Mouse (Mus musculus) embryonic facial prominence, embryonic 14.5 days (tissue): ENCODE results near the gene Pde4dip. TPM values are rescaled to one million over a fixed set of nuclear protein-coding genes. Genes with fewer than 3 reads are reported as not detected.

Experiments
- ATAC-seq: fragments of 200-750 bp; cut with Nextera tagmentation; 2 replicates; pipeline ENCODE4 v1.8.0; 2017; ENCODE audit warnings: low read depth, moderate number of reproducible peaks, moderate TSS enrichment
- DNase-seq: peaks from one replicate; pipeline ENCODE4 v3.0.0-alpha.2; 2015; ENCODE audit warnings: low spot score
- H3K27ac ChIP-seq: fragments of 300-500 bp; sonication (generic); replicated peaks from 2 replicates; pipeline ENCODE4 v1.5.1; 2014; ENCODE audit warnings: low read depth, mild to moderate bottlenecking, low read length, moderate library complexity
- H3K27me3 ChIP-seq: fragments of 300-500 bp; sonication (generic); replicated peaks from 2 replicates; pipeline ENCODE4 v1.6.1; 2014; ENCODE audit warnings: low read length; ENCODE audit not compliant: control insufficient read depth, insufficient read depth
- H3K36me3 ChIP-seq: fragments of 300-500 bp; sonication (generic); 2 replicates; pipeline ENCODE4 v1.6.1; 2014; ENCODE audit warnings: low read length, mixed read lengths; ENCODE audit not compliant: control insufficient read depth, insufficient read depth
- H3K4me1 ChIP-seq: fragments of 300-500 bp; sonication (generic); 2 replicates; pipeline ENCODE4 v1.6.1; 2014; ENCODE audit warnings: antibody characterized with exemption, low read length; ENCODE audit not compliant: control insufficient read depth, insufficient read depth
- H3K4me2 ChIP-seq: fragments of 300-500 bp; sonication (generic); 2 replicates; pipeline ENCODE4 v1.6.1; 2014; ENCODE audit warnings: low read depth, mild to moderate bottlenecking, low read length, moderate library complexity, mixed read lengths
- H3K4me3 ChIP-seq: fragments of 300-500 bp; sonication (generic); 2 replicates; pipeline ENCODE4 v1.5.1; 2014; ENCODE audit warnings: low read depth, mild to moderate bottlenecking, low read length
- H3K9ac ChIP-seq: fragments of 300-500 bp; sonication (generic); 2 replicates; pipeline ENCODE4 v1.6.1; 2014; ENCODE audit warnings: low read depth, mild to moderate bottlenecking, low read length, moderate library complexity, mixed read lengths
- H3K9me3 ChIP-seq: fragments of 300-500 bp; sonication (generic); 2 replicates; pipeline ENCODE4 v1.6.1; 2016; ENCODE audit warnings: low read length; ENCODE audit not compliant: control insufficient read depth
- WGBS: fragments of 180-500 bp; shearing (Covaris S2); extraction: QIAGEN DNeasy Blood & Tissue Kit; methylation state at CpG from one replicate; pipeline ENCODE4 v1.1.7; 2014; 5-methylcytosine and 5-hydroxymethylcytosine counted together
- polyA plus RNA-seq: library from polyadenylated mRNA; unstranded; fragments of >200 nt; fragmentation: Nextera tagmentation; extraction: Ambion mirVana; gene quantifications from 2 replicates; pipeline ENCODE4 v1.2.1, GENCODE M21; 2014

Pde4dip gene
- polyA plus RNA-seq, 1 experiment from 2014 or later = 64.6 TPM

- 42% methylated on average over 6 of the region's 6 CpGs for WGBS
- H3K27me3 ChIP-seq = no peaks in the 10 kb centered on the region
- no peak overlapping the region for H3K4me2 ChIP-seq
- H3K9me3 ChIP-seq = no peaks in the 10 kb centered on the region
- DNase-seq = no peak
- H3K4me3 ChIP-seq = no peak overlapping the region
- no peak overlapping the region for H3K9ac ChIP-seq
- no peaks in the 10 kb centered on the region for H3K36me3 ChIP-seq
- no peak for ATAC-seq
- H3K27ac ChIP-seq = no peak overlapping the region
- no peaks in the 10 kb centered on the region for H3K4me1 ChIP-seq
These were observed 91.1 kb downstream of the Pde4dip start for GRCm38 (mm10) chr3:97797371-97797770.

GRCm38 (mm10) chr3:97793995-97794394 lies 94.5 kb downstream of the Pde4dip start:
- no peaks in the 10 kb centered on the region for H3K9me3 ChIP-seq
- no peak overlapping the region for H3K4me2 ChIP-seq
- ATAC-seq = no peak
- H3K9ac ChIP-seq = no peak overlapping the region
- H3K27ac ChIP-seq = no peak overlapping the region
- no peak for DNase-seq
- 73% methylated on average over 8 of the region's 8 CpGs for WGBS
- H3K36me3 ChIP-seq = no peaks in the 10 kb centered on the region
- H3K4me1 ChIP-seq = no peaks in the 10 kb centered on the region
- no peaks in the 10 kb centered on the region for H3K27me3 ChIP-seq
- H3K4me3 ChIP-seq = no peak overlapping the region

- H3K4me1 ChIP-seq = no peaks in the 10 kb centered on the region
- H3K36me3 ChIP-seq = no peaks in the 10 kb centered on the region
- H3K9ac ChIP-seq = no peak overlapping the region
- 69% methylated on average over 1 of the region's 1 CpGs for WGBS
- no peak overlapping the region for H3K4me2 ChIP-seq
- no peaks in the 10 kb centered on the region for H3K9me3 ChIP-seq
- ATAC-seq (no peak), DNase-seq (no peak)
- H3K27me3 ChIP-seq = no peaks in the 10 kb centered on the region
- no peak overlapping the region for H3K4me3 ChIP-seq
- H3K27ac ChIP-seq = no peak overlapping the region
These were observed 98.4 kb downstream of the Pde4dip start for GRCm38 (mm10) chr3:97790150-97790549.

- no peaks in the 10 kb centered on the region for H3K36me3 ChIP-seq
- H3K9me3 ChIP-seq = no peaks in the 10 kb centered on the region
These were observed 99.2 kb downstream of the Pde4dip start for GRCm38 (mm10) chr3:97789317-97789716.

GRCm38 (mm10) chr3:97776195-97776594 lies 112.3 kb downstream of the Pde4dip start:
- Histone ChIP-seq H3K9me3 (no peaks in the 10 kb centered on the region), H3K9ac (no peak overlapping the region), H3K4me2 (peak overlapping the region; percentile 19; the same call in 1 of the 2 replicates), H3K4me3 (no peak overlapping the region), H3K27me3 (no peaks in the 10 kb centered on the region), H3K27ac (peak overlapping the region; percentile 22; the same call in 1 of the 2 replicates), H3K36me3 (no peaks in the 10 kb centered on the region), H3K4me1 (peaks cover 3% of the 10 kb centered on the region; the same call in 1 of the 2 replicates)
- ATAC-seq (peak; percentile 89), DNase-seq (peak; percentile 90)
- 28% methylated on average over 4 of the region's 4 CpGs for WGBS

More at GRCm38 (mm10) chr3:97789317-97789716, 99.2 kb downstream of the Pde4dip start:
- ATAC-seq (no peak), DNase-seq (no peak)
- Histone ChIP-seq H3K4me3 (no peak overlapping the region), H3K4me2 (no peak overlapping the region), H3K9ac (no peak overlapping the region), H3K4me1 (no peaks in the 10 kb centered on the region), H3K27ac (no peak overlapping the region), H3K27me3 (no peaks in the 10 kb centered on the region)

- H3K4me2 ChIP-seq = no peak overlapping the region
- peaks cover 3% of the 10 kb centered on the region; the same call in 1 of the 2 replicates for H3K4me1 ChIP-seq
- 61% methylated on average over 2 of the region's 2 CpGs for WGBS
- H3K27ac ChIP-seq = no peak overlapping the region
- no peaks in the 10 kb centered on the region for H3K9me3 ChIP-seq
- H3K9ac ChIP-seq = no peak overlapping the region
- DNase-seq (no peak), ATAC-seq (no peak)
- no peaks in the 10 kb centered on the region for H3K36me3 ChIP-seq
- H3K4me3 ChIP-seq = no peak overlapping the region
- H3K27me3 ChIP-seq = no peaks in the 10 kb centered on the region
These were observed 112.8 kb downstream of the Pde4dip start for GRCm38 (mm10) chr3:97775742-97776141.

GRCm38 (mm10) chr3:97774861-97775260 lies 113.6 kb downstream of the Pde4dip start:
- Histone ChIP-seq H3K27ac (no peak overlapping the region), H3K4me3 (no peak overlapping the region), H3K9ac (no peak overlapping the region), H3K4me1 (peaks cover 3% of the 10 kb centered on the region; the same call in 1 of the 2 replicates), H3K9me3 (no peaks in the 10 kb centered on the region), H3K27me3 (no peaks in the 10 kb centered on the region), H3K36me3 (no peaks in the 10 kb centered on the region), H3K4me2 (no peak overlapping the region)
- DNase-seq (no peak), ATAC-seq (no peak)
- WGBS = 73% methylated on average over 1 of the region's 1 CpGs

DNA sequence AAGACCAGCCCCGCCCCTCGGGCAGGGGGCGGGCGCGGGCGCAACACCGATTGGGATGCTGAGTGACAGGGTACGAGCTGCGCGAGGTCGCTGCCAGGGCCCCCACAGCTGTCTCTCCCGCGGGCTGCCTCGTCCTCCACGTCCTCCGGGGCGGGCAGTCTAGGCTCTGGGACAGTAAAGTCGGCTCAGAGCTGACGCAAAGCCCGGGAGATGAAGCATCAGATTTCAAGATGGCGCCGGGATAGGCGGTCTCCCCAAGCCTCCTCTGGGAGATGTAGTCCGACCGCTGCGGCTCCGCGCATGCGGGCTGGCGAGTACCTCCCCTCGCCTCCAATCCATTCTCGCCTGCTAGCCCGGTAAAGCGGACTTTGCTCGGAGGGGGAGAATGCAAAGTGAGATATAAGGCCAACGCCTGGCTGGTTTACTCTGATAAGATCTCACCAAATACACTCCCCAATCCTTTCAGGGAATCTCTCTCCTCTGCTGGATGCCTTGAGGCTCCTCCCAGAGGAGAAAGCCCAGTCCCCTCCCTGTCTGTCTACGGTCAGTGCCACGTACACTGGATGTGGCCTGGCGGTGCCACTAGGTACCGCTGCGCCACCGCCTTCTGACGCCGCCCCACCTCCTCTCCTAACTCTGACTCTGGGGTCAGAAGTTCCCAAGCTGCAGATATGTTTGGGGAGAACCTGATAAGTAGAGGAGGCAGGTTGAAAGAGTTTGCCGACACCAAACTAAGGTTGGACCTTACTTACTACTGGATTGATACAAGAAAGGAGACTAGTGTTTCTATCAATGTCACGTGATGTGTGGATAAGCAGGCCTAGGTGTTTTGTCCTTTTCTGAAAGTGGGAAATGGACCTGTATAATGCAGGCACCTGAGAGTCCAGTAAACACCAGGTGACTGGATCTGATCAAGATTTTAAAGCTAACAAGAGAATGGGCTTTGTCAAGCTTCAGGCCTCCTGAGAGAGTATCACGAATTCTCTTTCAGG lies 120.4 kb downstream of the Pde4dip start:
- peak; percentile 99 for DNase-seq
- 4% methylated on average over 31 of the region's 47 CpGs for WGBS
- Histone ChIP-seq H3K4me1 (peaks cover 22% of the 10 kb centered on the region), H3K9ac (peak overlapping the region; percentile 78), H3K27me3 (no peaks in the 10 kb centered on the region), H3K4me3 (peak overlapping the region; percentile 73), H3K36me3 (no peaks in the 10 kb centered on the region), H3K9me3 (no peaks in the 10 kb centered on the region), H3K27ac (peak overlapping the region; percentile 89), H3K4me2 (peak overlapping the region; percentile 90)
- peak; percentile 98 for ATAC-seq
